Mouse (Mus musculus) erythroblast, embryonic 14.5 days (primary cell): ENCODE results near the gene Emc1.

Experiments used
- GATA1 ChIP-seq: IDR thresholded peaks from 2 replicates; pipeline ENCODE4 v1.6.1; 2012; ENCODE audit warnings: low read length, inconsistent platforms, mixed read lengths
- TAL1 ChIP-seq: IDR thresholded peaks from 3 replicates; pipeline ENCODE4 v1.6.1; 2012; ENCODE audit warnings: low read length, inconsistent platforms, mixed read lengths

DNA sequence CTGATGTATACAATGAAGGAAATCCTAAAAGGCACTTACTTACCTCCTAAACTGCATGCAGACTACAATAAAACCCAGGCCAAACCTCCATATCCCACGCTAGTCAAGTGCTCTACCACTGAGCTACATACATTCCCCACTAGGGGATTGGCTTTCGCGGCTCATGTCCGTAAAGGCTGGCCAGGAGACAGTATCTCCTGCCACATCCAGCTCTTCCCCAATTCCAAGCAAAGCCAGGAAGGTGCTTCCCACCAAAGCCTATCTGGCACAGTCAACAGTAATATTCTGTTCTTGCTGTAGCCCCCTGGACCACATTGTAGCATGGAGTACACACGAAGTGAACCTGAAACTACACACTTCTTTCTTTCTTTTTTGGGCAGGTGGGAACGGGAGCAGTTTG lies 42.7 kb upstream of the Emc1 start:
- TF ChIP-seq TAL1, result no peak
- TF ChIP-seq GATA1, result no peak
